Comparison of ENCODE assay signal across 14 mouse cellular contexts in the genomic region with DNA sequence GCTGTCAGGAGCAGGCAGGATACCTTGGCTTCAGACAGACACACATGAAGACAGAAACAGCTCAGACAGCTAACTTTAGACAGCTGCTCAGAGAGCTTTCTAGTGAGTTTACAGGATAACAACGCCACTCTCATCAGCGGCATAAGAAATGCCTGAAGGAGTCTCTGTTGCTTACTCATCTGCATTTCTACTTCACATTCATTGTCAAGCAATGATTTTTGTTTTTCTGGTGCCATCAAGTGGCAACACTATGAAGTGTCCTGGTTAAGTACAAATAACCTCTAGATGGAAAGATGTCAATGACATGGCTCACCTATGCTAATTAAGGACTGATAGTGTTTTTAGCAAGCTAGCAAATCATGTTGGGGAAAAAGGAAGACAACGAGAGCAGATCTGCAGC. TPM values are rescaled to one million over a fixed set of nuclear protein-coding genes. Genes with fewer than 3 reads are reported as not detected.
A peak's percentile ranks its signal among the peaks of the same experiment; 100 is the strongest.
DNase-seq lines count a peak whose midpoint lies in the region; ATAC-seq and TF ChIP-seq lines count a peak whose summit lies in the region.
"Had no signal": no experiment of that assay in that cellular context is flagged by ENCODE, and none has a peak within 500 bp of the region (broad histone marks: within the 10 kb centered on the region; RNA-seq: fewer than 3 reads in every experiment).

No protein-coding gene starts in this region.

- H3K27ac ChIP-seq in hindbrain, embryonic 16.5 days (ENCODE audit: low read depth, low read length), result no peak overlapping the region
- no peak overlapping the region for H3K27ac ChIP-seq in hindbrain, embryonic 12.5 days
- no peak overlapping the region for H3K27ac ChIP-seq in lung, embryonic 14.5 days (ENCODE audit: low read depth)
- H3K27ac ChIP-seq: heart, embryonic 10.5 days; liver, embryonic 14.5 days; neural tube, embryonic 15.5 days; stomach, embryonic 15.5 days had no signal

- ATAC-seq in hindbrain, embryonic 16.5 days, result 0 out of 2 replicates have a peak, but pooled peaks have one; percentile 17
- ATAC-seq in hindbrain, embryonic 12.5 days (ENCODE audit: low FRiP score), result no peak
- no peak for ATAC-seq in lung, embryonic 14.5 days (ENCODE audit: insufficient read depth)
- peak; percentile 44; the same call in 1 of the 2 replicates for ATAC-seq in megakaryocyte progenitor cell, adult 5-6 weeks (replicated peaks; ENCODE audit: poor library complexity)
- ATAC-seq in erythroid progenitor cell, adult 5-6 weeks (replicated peaks; ENCODE audit: low FRiP score, poor library complexity, severe bottlenecking), result no peak
- ATAC-seq: forebrain, embryonic 16.5 days; intestine, embryonic 16.5 days had no signal

- H3K9ac ChIP-seq in hindbrain, embryonic 16.5 days (ENCODE audit: low read depth, low read length), result no peak overlapping the region
- H3K9ac ChIP-seq in hindbrain, embryonic 12.5 days, result no peak overlapping the region
- H3K9ac ChIP-seq in lung, embryonic 14.5 days, result no peak overlapping the region
- H3K9ac ChIP-seq: liver, embryonic 14.5 days; neural tube, embryonic 15.5 days; stomach, embryonic 15.5 days had no signal

- TF ChIP-seq POLR2A in lung, adult 2 months (IDR thresholded peaks at IDR 0.05; ENCODE audit: borderline replicate concordance, extremely low read depth, low read depth, low read length), result no peak

- peak; percentile 24; the same call in 1 of the 2 replicates for TF ChIP-seq CTCF in lung, embryonic 14.5 days (IDR thresholded peaks at IDR 0.05; ENCODE audit: low read depth)
- TF ChIP-seq CTCF in lung, adult 2 months (IDR thresholded peaks at IDR 0.05; ENCODE audit: insufficient read depth, low read length), result no peak

- H3K27me3 ChIP-seq in hindbrain, embryonic 16.5 days (replicated peaks; ENCODE audit: control insufficient read depth, insufficient read depth, low read length), result no peaks in the 10 kb centered on the region
- no peaks in the 10 kb centered on the region for H3K27me3 ChIP-seq in hindbrain, embryonic 12.5 days
- H3K27me3 ChIP-seq in lung, embryonic 14.5 days (ENCODE audit: insufficient read depth, low read length), result no peaks in the 10 kb centered on the region
- H3K27me3 ChIP-seq: neural tube, embryonic 15.5 days; stomach, embryonic 15.5 days had no signal

- H3K4me3 ChIP-seq in hindbrain, embryonic 16.5 days (ENCODE audit: low read length), result no peak overlapping the region
- H3K4me3 ChIP-seq in hindbrain, embryonic 12.5 days, result no peak overlapping the region
- no peak overlapping the region for H3K4me3 ChIP-seq in lung, embryonic 14.5 days (ENCODE audit: low read depth, low read length)
- no peak overlapping the region for H3K4me3 ChIP-seq in lung, adult 2 months (replicated peaks; ENCODE audit: extremely low read depth, low read depth, low read length)
- H3K4me3 ChIP-seq: heart, embryonic 10.5 days; neural tube, embryonic 15.5 days; stomach, embryonic 15.5 days had no signal

- no peaks in the 10 kb centered on the region for H3K9me3 ChIP-seq in hindbrain, embryonic 16.5 days (ENCODE audit: control insufficient read depth, low read length)
- no peaks in the 10 kb centered on the region for H3K9me3 ChIP-seq in hindbrain, embryonic 12.5 days (replicated peaks)
- no peaks in the 10 kb centered on the region for H3K9me3 ChIP-seq in lung, embryonic 14.5 days (ENCODE audit: low read depth, low read length)
- H3K9me3 ChIP-seq: heart, embryonic 10.5 days; neural tube, embryonic 15.5 days; stomach, embryonic 15.5 days had no signal

- peak; percentile 27 for DNase-seq in lung, embryonic 14.5 days
- DNase-seq in lung, adult 2 months, result no peak
- DNase-seq in Muller cell, postnatal 12 days (ENCODE audit: inconsistent ontology term), result peak; percentile 39
- DNase-seq: adrenal gland, adult 2 months had no signal

- WGBS in hindbrain, embryonic 16.5 days, result 55% methylated on average over 3 of the region's 3 CpGs
- WGBS in hindbrain, embryonic 12.5 days, result 88% methylated on average over 3 of the region's 3 CpGs
- WGBS in lung, embryonic 14.5 days, result 68% methylated on average over 3 of the region's 3 CpGs
- 81% methylated on average over 3 of the region's 3 CpGs for WGBS in lung, adult 2 months

- no peaks in the 10 kb centered on the region for H3K4me1 ChIP-seq in hindbrain, embryonic 16.5 days (ENCODE audit: control insufficient read depth, insufficient read depth, low read depth, low read length)
- H3K4me1 ChIP-seq in hindbrain, embryonic 12.5 days, result no peaks in the 10 kb centered on the region
- H3K4me1 ChIP-seq in lung, embryonic 14.5 days (ENCODE audit: insufficient read depth), result no peaks in the 10 kb centered on the region
- no peaks in the 10 kb centered on the region for H3K4me1 ChIP-seq in lung, adult 2 months (ENCODE audit: control insufficient read depth, insufficient read depth, low read length)
- H3K4me1 ChIP-seq: heart, embryonic 10.5 days; neural tube, embryonic 15.5 days; stomach, embryonic 15.5 days had no signal

- H3K36me3 ChIP-seq in hindbrain, embryonic 16.5 days (ENCODE audit: control insufficient read depth, insufficient read depth, low read length), result peaks cover 11% of the 10 kb centered on the region
- peaks cover 51% of the 10 kb centered on the region for H3K36me3 ChIP-seq in hindbrain, embryonic 12.5 days
- peaks cover 25% of the 10 kb centered on the region for H3K36me3 ChIP-seq in lung, embryonic 14.5 days (ENCODE audit: insufficient read depth)
- H3K36me3 ChIP-seq: stomach, embryonic 15.5 days had no signal

- H3K4me2 ChIP-seq in hindbrain, embryonic 16.5 days (ENCODE audit: low read length), result no peak overlapping the region
- no peak overlapping the region for H3K4me2 ChIP-seq in hindbrain, embryonic 12.5 days (replicated peaks)
- H3K4me2 ChIP-seq in lung, embryonic 14.5 days, result no peak overlapping the region
- H3K4me2 ChIP-seq: neural tube, embryonic 15.5 days; stomach, embryonic 15.5 days had no signal

RNA-seq across cellular contexts. Expression of a gene that starts 42.8 kb away (rescaled TPM):
- polyA plus RNA-seq in hindbrain, embryonic 16.5 days (2015; fragmentation: Nextera tagmentation; extraction: Ambion mirVana), result 28.4 and 33.9 TPM in 2 replicates
- polyA plus RNA-seq in hindbrain, embryonic 12.5 days (2016; fragmentation: Nextera tagmentation; extraction: Ambion mirVana), result 23.9 and 29.1 TPM in 2 replicates
- polyA plus RNA-seq in lung, embryonic 14.5 days (2014; fragmentation: Nextera tagmentation; extraction: Ambion mirVana), result 14.1 and 14.9 TPM in 2 replicates
- polyA plus RNA-seq in lung, adult 2 months (2012; rRNA removed), result 5.7 and 9.7 TPM in 2 replicates
- total RNA-seq in megakaryocyte progenitor cell, adult 5-6 weeks (2015), result 6.9 and 7.2 TPM in 2 replicates
- 8.7 and 10.4 TPM in 2 replicates for total RNA-seq in megakaryocyte progenitor cell, adult 5-6 weeks (2017)
- 1.7 and 3.6 TPM in 2 replicates for total RNA-seq in erythroid progenitor cell, adult 5-6 weeks (2015; ENCODE audit: low replicate concordance)
- 3.8 and 5.5 TPM in 2 replicates for total RNA-seq in erythroid progenitor cell, adult 5-6 weeks (2017; ENCODE audit: low replicate concordance)

RNA-seq across cellular contexts. Expression of a gene that starts 56.1 kb away (rescaled TPM):
- polyA plus RNA-seq in hindbrain, embryonic 16.5 days (2015; fragmentation: Nextera tagmentation; extraction: Ambion mirVana), result 41.4 and 41.8 TPM in 2 replicates
- polyA plus RNA-seq in hindbrain, embryonic 12.5 days (2016; fragmentation: Nextera tagmentation; extraction: Ambion mirVana), result 63.1 and 64.4 TPM in 2 replicates
- 45.3 and 47.6 TPM in 2 replicates for polyA plus RNA-seq in lung, embryonic 14.5 days (2014; fragmentation: Nextera tagmentation; extraction: Ambion mirVana)
- 19.9 and 22.7 TPM in 2 replicates for polyA plus RNA-seq in lung, adult 2 months (2012; rRNA removed)
- 23.4 and 25.3 TPM in 2 replicates for total RNA-seq in megakaryocyte progenitor cell, adult 5-6 weeks (2015)
- 22.9 and 35.8 TPM in 2 replicates for total RNA-seq in megakaryocyte progenitor cell, adult 5-6 weeks (2017)
- 10.5 and 11.5 TPM in 2 replicates for total RNA-seq in erythroid progenitor cell, adult 5-6 weeks (2015; ENCODE audit: low replicate concordance)
- 12.9 and 23.6 TPM in 2 replicates for total RNA-seq in erythroid progenitor cell, adult 5-6 weeks (2017; ENCODE audit: low replicate concordance)

Comparison
In these comparisons a context has a peak if more than half of its experiments do, and no peak if none do; other contexts are left out.
1. ATAC-seq: peak in hindbrain, embryonic 16.5 days (single experiment) and megakaryocyte progenitor cell, adult 5-6 weeks (single experiment); none in hindbrain, embryonic 12.5 days (single experiment), lung, embryonic 14.5 days (single experiment) and erythroid progenitor cell, adult 5-6 weeks (single experiment).